Mouse (Mus musculus) lung, adult 2 months (tissue): Measurements from ENCODE around the gene Rpl23a.

Experiments used
- CTCF ChIP-seq: fragments of 200-500 bp; IDR thresholded peaks from 2 replicates; pipeline ENCODE4 v1.5.1; 2011; ENCODE audit warnings: mild to moderate bottlenecking, low read length, control low read depth; ENCODE audit not compliant: insufficient read depth
- POLR2A ChIP-seq: fragments of 200-500 bp; IDR thresholded peaks from 2 replicates; pipeline ENCODE4 v1.6.1; 2011; ENCODE audit warnings: low read depth, mild to moderate bottlenecking, control low read depth, low read length, borderline replicate concordance; ENCODE audit errors: extremely low read depth

DNA sequence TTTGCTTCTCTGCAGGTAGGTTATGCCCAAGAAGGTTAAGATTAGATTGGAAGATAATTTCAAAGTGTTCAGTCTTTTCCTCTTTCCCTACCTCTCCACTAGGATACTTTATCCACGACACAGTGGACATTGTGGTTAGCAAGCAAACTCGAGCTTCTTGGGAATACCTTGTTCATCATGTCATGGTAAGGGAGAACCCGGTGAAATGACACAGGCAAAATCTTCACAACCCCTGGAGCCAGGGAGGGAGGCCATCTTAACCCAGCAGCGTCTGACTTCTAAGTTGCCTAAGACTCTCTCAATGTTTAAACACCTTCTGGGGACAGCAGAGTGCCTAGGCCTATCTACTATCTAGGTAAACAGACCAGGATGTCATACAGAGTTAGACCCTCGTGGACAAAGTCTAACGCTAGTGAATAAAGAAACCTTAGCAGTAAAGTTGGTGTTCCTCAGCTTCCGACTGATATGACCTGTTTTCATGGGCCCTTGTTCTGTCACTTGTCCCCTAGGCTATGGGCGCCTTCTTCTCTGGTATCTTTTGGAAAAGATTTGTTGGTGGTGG is 3.9 kb downstream of the Rpl23a start:
- TF ChIP-seq CTCF: no peak
- TF ChIP-seq POLR2A: no peak
